ENCODE assay signal across 9 mouse cellular contexts in the genomic region with DNA sequence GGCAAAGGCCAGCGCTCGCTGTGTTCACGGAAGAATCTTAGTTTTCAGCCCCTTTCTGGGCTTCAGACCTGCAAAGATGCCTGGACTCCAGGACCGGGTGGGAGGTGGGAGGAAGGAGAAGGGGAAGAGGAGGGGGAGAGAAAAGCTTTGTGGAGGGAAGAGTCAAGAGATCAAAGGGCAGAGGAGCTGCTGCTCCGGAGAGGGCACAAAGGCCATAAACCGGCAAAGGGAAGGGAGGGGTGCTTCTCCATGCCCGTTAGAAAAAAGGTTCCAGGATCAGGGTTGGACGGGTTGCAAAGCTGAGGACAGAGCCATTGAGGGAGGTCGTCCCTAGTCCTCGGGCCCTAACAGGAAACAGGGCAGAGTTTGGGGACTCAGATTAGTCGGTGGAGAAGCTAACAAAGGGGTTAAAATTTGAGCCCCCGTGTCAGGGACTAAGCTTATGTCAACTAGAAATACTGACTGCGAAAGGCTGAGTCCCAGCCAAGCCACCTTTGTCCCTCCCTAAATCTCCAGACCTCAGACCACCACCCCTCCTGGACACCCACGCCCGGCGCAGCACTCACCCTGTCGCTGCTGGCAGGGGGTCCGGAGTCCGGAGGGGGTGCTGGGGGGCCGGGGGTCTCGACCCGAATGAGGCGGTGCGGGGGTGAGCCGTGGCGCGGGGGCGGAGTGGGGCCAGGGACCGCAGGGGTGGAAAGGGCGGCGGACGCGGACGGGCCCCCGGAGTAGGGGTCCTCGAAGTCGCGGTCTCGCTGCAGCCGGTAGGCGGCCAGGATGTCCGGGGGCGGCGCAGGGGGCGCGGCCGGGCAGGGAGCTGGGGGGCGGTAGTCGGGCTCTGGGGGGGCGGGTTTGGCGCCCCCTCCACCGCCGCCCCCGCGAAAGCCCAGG. TPM values are rescaled to one million over a fixed set of nuclear protein-coding genes. Genes with fewer than 3 reads are reported as not detected.
DNase-seq lines count a peak whose midpoint lies in the region; ATAC-seq and TF ChIP-seq lines count a peak whose summit lies in the region.
"Had no signal": no experiment of that assay in that cellular context is flagged by ENCODE, and none has a peak within 500 bp of the region (broad histone marks: within the 10 kb centered on the region; RNA-seq: fewer than 3 reads in every experiment).

No protein-coding gene starts in this region.

- DNase-seq in gastrocnemius, postnatal 10 days, result peak; percentile 63
- no peak for DNase-seq in gastrocnemius, adult 18-20 months (ENCODE audit: low spot score)
- DNase-seq in MEL (ENCODE audit: low read depth, low spot score), result peak; percentile 52
- peak; percentile 43 for DNase-seq in embryonic facial prominence, embryonic 14.5 days (ENCODE audit: low spot score)
- no peak for DNase-seq in liver, postnatal 0 days
- DNase-seq in layer of hippocampus, adult 9-11 months, result no peak

- no peaks in the 10 kb centered on the region for H3K27me3 ChIP-seq in MEL (ENCODE audit: control insufficient read depth in 1 of 2, insufficient read depth in 2 of 2, low read length in 2 of 2)
- no peaks in the 10 kb centered on the region for H3K27me3 ChIP-seq in embryonic facial prominence, embryonic 14.5 days (replicated peaks; ENCODE audit: control insufficient read depth, insufficient read depth, low read length)
- H3K27me3 ChIP-seq in intestine, embryonic 16.5 days (replicated peaks; ENCODE audit: control insufficient read depth, insufficient read depth, low read length), result no peaks in the 10 kb centered on the region
- no peaks in the 10 kb centered on the region for H3K27me3 ChIP-seq in liver, postnatal 0 days (ENCODE audit: insufficient read depth, low read length)
- H3K27me3 ChIP-seq in stomach, embryonic 15.5 days (replicated peaks), result no peaks in the 10 kb centered on the region

- ATAC-seq in embryonic facial prominence, embryonic 14.5 days (ENCODE audit: low read depth), result peak; percentile 72
- ATAC-seq in intestine, embryonic 16.5 days, result peak; percentile 72
- ATAC-seq in liver, postnatal 0 days, result peak; percentile 50
- peak; percentile 51 for ATAC-seq in stomach, embryonic 15.5 days (ENCODE audit: insufficient read depth, low FRiP score, low read depth)

- peak overlapping the region; percentile 45 for H3K9ac ChIP-seq in MEL (ENCODE audit: control insufficient read depth, low read depth, low read length, poor library complexity, severe bottlenecking)
- H3K9ac ChIP-seq in embryonic facial prominence, embryonic 14.5 days (ENCODE audit: low read depth, low read length), result peak overlapping the region; percentile 90
- peak overlapping the region; percentile 82 for H3K9ac ChIP-seq in intestine, embryonic 16.5 days (ENCODE audit: low read depth, low read length)
- H3K9ac ChIP-seq in liver, postnatal 0 days (replicated peaks), result peak overlapping the region; percentile 80
- peak overlapping the region; percentile 82 for H3K9ac ChIP-seq in stomach, embryonic 15.5 days

- 2% methylated on average over 17 of the region's 55 CpGs for WGBS in embryonic facial prominence, embryonic 14.5 days
- WGBS in intestine, embryonic 16.5 days, result 1% methylated on average over 28 of the region's 55 CpGs
- 3% methylated on average over 29 of the region's 55 CpGs for WGBS in liver, postnatal 0 days (ENCODE audit: insufficient replicate concordance)
- 2% methylated on average over 48 of the region's 55 CpGs for WGBS in stomach, embryonic 15.5 days

- H3K79me2 ChIP-seq in MEL (ENCODE audit: control insufficient read depth, insufficient read depth, low read length, poor library complexity), result no peaks in the 10 kb centered on the region; the same call in 1 of the 2 replicates

- H3K9me3 ChIP-seq in MEL (replicated peaks; ENCODE audit: insufficient read depth, low read length), result no peaks in the 10 kb centered on the region
- no peaks in the 10 kb centered on the region for H3K9me3 ChIP-seq in embryonic facial prominence, embryonic 14.5 days (ENCODE audit: control insufficient read depth, low read length)
- H3K9me3 ChIP-seq in intestine, embryonic 16.5 days (ENCODE audit: control insufficient read depth, low read length), result no peaks in the 10 kb centered on the region
- no peaks in the 10 kb centered on the region for H3K9me3 ChIP-seq in liver, postnatal 0 days (ENCODE audit: low read length)
- no peaks in the 10 kb centered on the region for H3K9me3 ChIP-seq in stomach, embryonic 15.5 days

- TF ChIP-seq EP300 in MEL (IDR thresholded peaks at IDR 0.05; ENCODE audit: low read depth in 1 of 2, low read length in 2 of 2), result no peak
- TF ChIP-seq EP300 in liver, postnatal 0 days (IDR thresholded peaks at IDR 0.05; ENCODE audit: low read depth), result no peak

- H3K4me2 ChIP-seq in embryonic facial prominence, embryonic 14.5 days (ENCODE audit: low read depth, low read length), result peak overlapping the region; percentile 84
- peak overlapping the region; percentile 89 for H3K4me2 ChIP-seq in intestine, embryonic 16.5 days (ENCODE audit: low read depth, low read length)
- peak overlapping the region; percentile 99 for H3K4me2 ChIP-seq in liver, postnatal 0 days (ENCODE audit: low read depth, low read length)
- H3K4me2 ChIP-seq in stomach, embryonic 15.5 days, result peak overlapping the region; percentile 68

- H3K4me3 ChIP-seq in MEL (ENCODE audit: control insufficient read depth in 1 of 2, insufficient read depth in 1 of 2, low read depth in 2 of 2, low read length in 2 of 2), result peak overlapping the region; percentile 51 to 94
- H3K4me3 ChIP-seq in embryonic facial prominence, embryonic 14.5 days (ENCODE audit: low read depth, low read length), result peak overlapping the region; percentile 84
- peak overlapping the region; percentile 74 for H3K4me3 ChIP-seq in intestine, embryonic 16.5 days (ENCODE audit: low read length)
- peak overlapping the region; percentile 80 for H3K4me3 ChIP-seq in liver, postnatal 0 days (ENCODE audit: low read depth, low read length)
- H3K4me3 ChIP-seq in stomach, embryonic 15.5 days (replicated peaks), result peak overlapping the region; percentile 58

- H3K4me1 ChIP-seq in MEL (ENCODE audit: control insufficient read depth in 1 of 2, insufficient read depth in 2 of 2, low read length in 2 of 2), result peaks cover 10 to 24% of the 10 kb centered on the region in 2 experiments
- H3K4me1 ChIP-seq in embryonic facial prominence, embryonic 14.5 days (ENCODE audit: control insufficient read depth, insufficient read depth, low read length), result peaks cover 15% of the 10 kb centered on the region
- H3K4me1 ChIP-seq in intestine, embryonic 16.5 days (ENCODE audit: control insufficient read depth, insufficient read depth, low read length), result peaks cover 10% of the 10 kb centered on the region
- H3K4me1 ChIP-seq in liver, postnatal 0 days (ENCODE audit: insufficient read depth), result peaks cover 29% of the 10 kb centered on the region
- peaks cover 13% of the 10 kb centered on the region for H3K4me1 ChIP-seq in stomach, embryonic 15.5 days

- H3K36me3 ChIP-seq in MEL (ENCODE audit: control insufficient read depth in 1 of 2, insufficient read depth in 2 of 2, low read length in 2 of 2), result peaks cover 0 to 16% of the 10 kb centered on the region in 2 experiments; a peak in 2 of 4 replicates
- peaks cover 6% of the 10 kb centered on the region; the same call in 1 of the 2 replicates for H3K36me3 ChIP-seq in embryonic facial prominence, embryonic 14.5 days (ENCODE audit: control insufficient read depth, insufficient read depth, low read length)
- H3K36me3 ChIP-seq in intestine, embryonic 16.5 days (ENCODE audit: control insufficient read depth, insufficient read depth, low read length), result no peaks in the 10 kb centered on the region
- H3K36me3 ChIP-seq in liver, postnatal 0 days (replicated peaks; ENCODE audit: insufficient read depth, low read length), result peaks cover 5% of the 10 kb centered on the region; the same call in 1 of the 2 replicates
- peaks cover 6% of the 10 kb centered on the region; the same call in 1 of the 2 replicates for H3K36me3 ChIP-seq in stomach, embryonic 15.5 days

- TF ChIP-seq CTCF in MEL (IDR thresholded peaks at IDR 0.05 in 2 of 3, conservative IDR thresholded peaks at IDR 0.05 in 1 of 3; ENCODE audit: control insufficient read depth in 1 of 3, insufficient read depth in 1 of 3, low read depth in 2 of 3, low read length in 3 of 3, poor library complexity in 1 of 3, severe bottlenecking in 1 of 3), result no peak
- no peak; the same call in 1 of the 2 replicates for TF ChIP-seq CTCF in liver, postnatal 0 days (IDR thresholded peaks at IDR 0.05; ENCODE audit: low read depth)

- TF ChIP-seq RAD21 in MEL (IDR thresholded peaks at IDR 0.05; ENCODE audit: low read depth, low read length), result no peak

- TF ChIP-seq POLR2A in MEL (IDR thresholded peaks at IDR 0.05; ENCODE audit: control insufficient read depth in 1 of 2, insufficient read depth in 1 of 2, low read depth in 1 of 2, low read length in 2 of 2, poor library complexity in 1 of 2), result no peak

- H3K27ac ChIP-seq in MEL (ENCODE audit: control insufficient read depth, low read depth, low read length), result no peak overlapping the region
- no peak overlapping the region; the same call in 1 of the 2 replicates for H3K27ac ChIP-seq in embryonic facial prominence, embryonic 14.5 days (replicated peaks; ENCODE audit: low read depth, low read length)
- 0 out of 2 replicates have a peak overlapping the region, but pooled peaks have one; percentile 42 for H3K27ac ChIP-seq in intestine, embryonic 16.5 days (ENCODE audit: low read length)
- H3K27ac ChIP-seq in liver, postnatal 0 days (ENCODE audit: low read depth), result peak overlapping the region; percentile 60
- peak overlapping the region; percentile 37; the same call in 1 of the 2 replicates for H3K27ac ChIP-seq in stomach, embryonic 15.5 days

RNA-seq across cellular contexts. Expression of a gene that starts 0.6 kb away (rescaled TPM):
- 1 to 10 TPM; 7.5 to 9.4 TPM for total RNA-seq in gastrocnemius, postnatal 10 days (2021)
- total RNA-seq in gastrocnemius, adult 18-20 months (2021), result 1 to 10 TPM; 1.7 to 1.9 TPM
- 3.6 and 4.3 TPM in 2 replicates for total RNA-seq in MEL (2012; rRNA removed)
- 1 to 10 TPM in 1 of 2 experiments, not detected in 1; 9.7 TPM for polyA plus RNA-seq in MEL (2012; ENCODE audit: insufficient read depth in 1 of 2, insufficient read length in 2 of 2, low read depth in 1 of 2, low replicate concordance in 2 of 2, missing spikeins in 1 of 2)
- 5.5 and 6.4 TPM in 2 replicates for polyA plus RNA-seq in embryonic facial prominence, embryonic 14.5 days (2014; fragmentation: Nextera tagmentation; extraction: Ambion mirVana)
- 1.9 and 2.2 TPM in 2 replicates for polyA plus RNA-seq in intestine, embryonic 16.5 days (2015; fragmentation: Nextera tagmentation; extraction: Ambion mirVana)
- polyA plus RNA-seq in liver, postnatal 0 days (2015; fragmentation: Nextera tagmentation; extraction: Ambion mirVana), result 1.2 and 1.3 TPM in 2 replicates
- polyA plus RNA-seq in stomach, embryonic 15.5 days (2015; fragmentation: Nextera tagmentation; extraction: Ambion mirVana), result 2.3 and 2.6 TPM in 2 replicates

RNA-seq across cellular contexts. Expression of a gene that starts 52.9 kb away (rescaled TPM):
- under 1 TPM; 0.19 to 0.43 TPM for total RNA-seq in gastrocnemius, postnatal 10 days (2021)
- under 1 TPM; 0.50 to 0.83 TPM for total RNA-seq in gastrocnemius, adult 18-20 months (2021)
- total RNA-seq in MEL (2012; rRNA removed), result not detected in 2 replicates
- polyA plus RNA-seq in MEL (2012; ENCODE audit: insufficient read depth in 1 of 2, insufficient read length in 2 of 2, low read depth in 1 of 2, low replicate concordance in 2 of 2, missing spikeins in 1 of 2), result under 1 TPM in 1 of 2 experiments, not detected in 1; 0.01 TPM
- polyA plus RNA-seq in embryonic facial prominence, embryonic 14.5 days (2014; fragmentation: Nextera tagmentation; extraction: Ambion mirVana), result 0.34 and 0.67 TPM in 2 replicates
- polyA plus RNA-seq in intestine, embryonic 16.5 days (2015; fragmentation: Nextera tagmentation; extraction: Ambion mirVana), result 0.06 TPM in 1 of 2 replicates, not detected in the other
- not detected in 2 replicates for polyA plus RNA-seq in liver, postnatal 0 days (2015; fragmentation: Nextera tagmentation; extraction: Ambion mirVana)
- 1.0 and 2.0 TPM in 2 replicates for polyA plus RNA-seq in stomach, embryonic 15.5 days (2015; fragmentation: Nextera tagmentation; extraction: Ambion mirVana)

RNA-seq across cellular contexts. Expression of a gene that starts 54.8 kb away (rescaled TPM):
- under 1 TPM; 0.31 to 0.79 TPM for total RNA-seq in gastrocnemius, postnatal 10 days (2021)
- 1 to 10 TPM in 1 of 2 experiments, under 1 TPM in 1; 0.25 to 1.2 TPM for total RNA-seq in gastrocnemius, adult 18-20 months (2021)
- not detected in 2 replicates for total RNA-seq in MEL (2012; rRNA removed)
- not detected for polyA plus RNA-seq in MEL (2012; ENCODE audit: insufficient read depth in 1 of 2, insufficient read length in 2 of 2, low read depth in 1 of 2, low replicate concordance in 2 of 2, missing spikeins in 1 of 2)
- polyA plus RNA-seq in embryonic facial prominence, embryonic 14.5 days (2014; fragmentation: Nextera tagmentation; extraction: Ambion mirVana), result 3.6 and 4.2 TPM in 2 replicates
- not detected in 2 replicates for polyA plus RNA-seq in intestine, embryonic 16.5 days (2015; fragmentation: Nextera tagmentation; extraction: Ambion mirVana)
- not detected in 2 replicates for polyA plus RNA-seq in liver, postnatal 0 days (2015; fragmentation: Nextera tagmentation; extraction: Ambion mirVana)
- polyA plus RNA-seq in stomach, embryonic 15.5 days (2015; fragmentation: Nextera tagmentation; extraction: Ambion mirVana), result 3.1 and 6.1 TPM in 2 replicates
- total RNA-seq: left cerebral cortex, postnatal 36 days had no signal

RNA-seq across cellular contexts. Expression of a gene that starts 58.0 kb away (rescaled TPM):
- 10 to 100 TPM in 1 of 2 experiments, 1 to 10 TPM in 1; 7.0 to 11.4 TPM for total RNA-seq in gastrocnemius, postnatal 10 days (2021)
- 1 to 10 TPM; 5.5 to 8.2 TPM for total RNA-seq in gastrocnemius, adult 18-20 months (2021)
- 1.3 and 1.7 TPM in 2 replicates for total RNA-seq in MEL (2012; rRNA removed)
- polyA plus RNA-seq in MEL (2012; ENCODE audit: insufficient read depth in 1 of 2, insufficient read length in 2 of 2, low read depth in 1 of 2, low replicate concordance in 2 of 2, missing spikeins in 1 of 2), result 1 to 10 TPM in 1 of 2 experiments, not detected in 1; 2.6 TPM
- 1.0 and 1.2 TPM in 2 replicates for polyA plus RNA-seq in embryonic facial prominence, embryonic 14.5 days (2014; fragmentation: Nextera tagmentation; extraction: Ambion mirVana)
- 93.5 and 105 TPM in 2 replicates for polyA plus RNA-seq in intestine, embryonic 16.5 days (2015; fragmentation: Nextera tagmentation; extraction: Ambion mirVana)
- 1.8 TPM in 2 replicates for polyA plus RNA-seq in liver, postnatal 0 days (2015; fragmentation: Nextera tagmentation; extraction: Ambion mirVana)
- polyA plus RNA-seq in stomach, embryonic 15.5 days (2015; fragmentation: Nextera tagmentation; extraction: Ambion mirVana), result 14.3 and 20.0 TPM in 2 replicates

Comparison
In these comparisons a context has a peak if more than half of its experiments do, and no peak if none do; other contexts are left out.
1. DNase-seq: peak in gastrocnemius, postnatal 10 days (single experiment), MEL (single experiment) and embryonic facial prominence, embryonic 14.5 days (single experiment); none in gastrocnemius, adult 18-20 months (single experiment), liver, postnatal 0 days (single experiment) and layer of hippocampus, adult 9-11 months (single experiment).
2. H3K27ac ChIP-seq: peak in intestine, embryonic 16.5 days (single experiment), liver, postnatal 0 days (single experiment) and stomach, embryonic 15.5 days (single experiment); none in MEL (single experiment) and embryonic facial prominence, embryonic 14.5 days (single experiment).
3. Peak in every context shown above with its lines, with median percentiles within 50 percentile points of each other: H3K4me3 ChIP-seq, H3K9ac ChIP-seq, ATAC-seq and H3K4me2 ChIP-seq.